Comparison of ENCODE assay signal across 8 mouse cellular contexts in genomic region chr5:73777282-73777921, GRCm38 (mm10).
DNase-seq lines count a peak whose midpoint lies in the region; ATAC-seq lines count a peak whose summit lies in the region.

No protein-coding gene starts in this region.

- no peaks in the 10 kb centered on the region for H3K27me3 ChIP-seq in forebrain, embryonic 14.5 days (replicated peaks; ENCODE audit: control insufficient read depth, insufficient read depth, low read length)

- H3K4me2 ChIP-seq in forebrain, embryonic 14.5 days (ENCODE audit: low read length): no peak overlapping the region

- H3K9me3 ChIP-seq in forebrain, embryonic 14.5 days (replicated peaks; ENCODE audit: control insufficient read depth, low read length): no peaks in the 10 kb centered on the region

- no peak overlapping the region for H3K27ac ChIP-seq in forebrain, embryonic 14.5 days (ENCODE audit: low read depth, low read length)

- H3K9ac ChIP-seq in forebrain, embryonic 14.5 days (ENCODE audit: low read length): no peak overlapping the region

- H3K4me3 ChIP-seq in forebrain, embryonic 14.5 days (ENCODE audit: low read depth, low read length): no peak overlapping the region

- H3K36me3 ChIP-seq in forebrain, embryonic 14.5 days (ENCODE audit: control insufficient read depth, insufficient read depth, low read length): no peaks in the 10 kb centered on the region

- DNase-seq in adrenal gland, adult 2 months: peak; percentile 19
- DNase-seq in adrenal gland, adult 18-20 months (ENCODE audit: low spot score in 2 of 2): no peak
- DNase-seq in gastrocnemius, postnatal 10 days: peak; percentile 45
- DNase-seq in kidney, adult 8-10 months: peak; percentile 9 to 23
- peak; percentile 51 to 81 for DNase-seq in lung, postnatal 4 days
- DNase-seq in right cerebral cortex, postnatal 36 days (ENCODE audit: low spot score in 2 of 2): no peak
- DNase-seq in frontal cortex, postnatal 14 days (ENCODE audit: low spot score in 2 of 2): no peak
- no peak for DNase-seq in forebrain, embryonic 14.5 days (ENCODE audit: low spot score)

- WGBS in forebrain, embryonic 14.5 days: 91% methylated on average over 9 of the region's 9 CpGs

- H3K4me1 ChIP-seq in forebrain, embryonic 14.5 days (ENCODE audit: control insufficient read depth, insufficient read depth, low read length): no peaks in the 10 kb centered on the region

- ATAC-seq in forebrain, embryonic 14.5 days: no peak

Comparison
In these comparisons a context has a peak if more than half of its experiments do, and no peak if none do; other contexts are left out.
1. DNase-seq: peak in adrenal gland, adult 2 months (single experiment), gastrocnemius, postnatal 10 days (single experiment), kidney, adult 8-10 months (2 of 2) and lung, postnatal 4 days (2 of 2); none in adrenal gland, adult 18-20 months (0 of 2), right cerebral cortex, postnatal 36 days (0 of 2), frontal cortex, postnatal 14 days (0 of 2) and forebrain, embryonic 14.5 days (single experiment).